Mouse (Mus musculus): ENCODE measurements around the gene B130006D01Rik. TPM values are rescaled to one million over a fixed set of nuclear protein-coding genes. Genes with fewer than 3 reads are reported as not detected.
"Not testable (repeated sequence)": the region's sequence is repeated elsewhere in the genome, so short reads cannot be mapped to it uniquely, and the experiment has no call there.

Gene B130006D01Rik
- polyA plus RNA-seq, 1 experiment from 2014 or later = 1.1 TPM

DNA sequence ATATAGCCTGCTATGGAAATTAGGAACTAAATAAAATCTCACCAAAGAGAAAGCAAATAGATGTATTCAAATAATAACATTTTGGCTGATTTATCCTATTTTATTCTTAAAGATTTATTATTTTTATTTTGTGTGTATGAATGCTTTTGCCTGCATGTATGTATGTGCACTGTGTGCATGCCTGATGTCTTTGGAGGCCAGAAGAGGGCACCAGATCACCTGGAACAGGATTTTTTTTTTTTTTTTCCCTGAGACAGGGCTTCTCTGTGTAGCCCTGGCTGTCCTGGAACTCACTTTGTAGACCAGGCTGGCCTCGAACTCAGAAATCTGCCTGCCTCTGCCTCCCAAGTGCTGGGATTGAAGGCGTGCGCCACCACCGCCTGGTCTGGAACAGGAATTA is 31.8 kb downstream of the B130006D01Rik start:
- peaks cover 20% of the 10 kb centered on the region; the same call in 1 of the 2 replicates for H3K36me3 ChIP-seq (ENCODE audit: control insufficient read depth, insufficient read depth, low read length)
- not testable (repeated sequence) for H3K9me3 ChIP-seq (ENCODE audit: control insufficient read depth, low read length); H3K4me3 ChIP-seq (ENCODE audit: low read length); H3K27me3 ChIP-seq (ENCODE audit: control insufficient read depth, insufficient read depth, low read depth, low read length); H3K9ac ChIP-seq (ENCODE audit: low read length); H3K4me2 ChIP-seq (ENCODE audit: low read depth, low read length); ATAC-seq (ENCODE audit: low read depth); H3K27ac ChIP-seq (ENCODE audit: low read length); H3K4me1 ChIP-seq (replicated peaks; ENCODE audit: control insufficient read depth, insufficient read depth, low read length)
- 94% methylated on average over 4 of the region's 4 CpGs for WGBS

GRCm38 (mm10) chr11:95760521-95760920 is 37.1 kb downstream of the B130006D01Rik start:
- Histone ChIP-seq H3K27me3 (ENCODE audit: control insufficient read depth, insufficient read depth, low read depth, low read length) (no peaks in the 10 kb centered on the region), H3K36me3 (ENCODE audit: control insufficient read depth, insufficient read depth, low read length) (peaks cover 17% of the 10 kb centered on the region)

GRCm38 (mm10) chr11:95762996-95763395 is 39.6 kb downstream of the B130006D01Rik start:
- WGBS = 73% methylated on average over 4 of the region's 4 CpGs
- Histone ChIP-seq H3K27ac (ENCODE audit: low read length) (no peak overlapping the region), H3K9ac (ENCODE audit: low read length) (no peak overlapping the region), H3K27me3 (ENCODE audit: control insufficient read depth, insufficient read depth, low read depth, low read length) (no peaks in the 10 kb centered on the region), H3K4me2 (ENCODE audit: low read depth, low read length) (no peak overlapping the region), H3K36me3 (ENCODE audit: control insufficient read depth, insufficient read depth, low read length) (peaks cover 10% of the 10 kb centered on the region), H3K9me3 (ENCODE audit: control insufficient read depth, low read length) (no peaks in the 10 kb centered on the region), H3K4me1 (replicated peaks; ENCODE audit: control insufficient read depth, insufficient read depth, low read length) (0 out of 2 replicates have a peak, but pooled peaks cover 2% of the 10 kb centered on the region), H3K4me3 (ENCODE audit: low read length) (no peak overlapping the region)
- 0 out of 2 replicates have a peak, but pooled peaks have one; percentile 47 for ATAC-seq (ENCODE audit: low read depth)

More at GRCm38 (mm10) chr11:95760521-95760920, 37.1 kb downstream of the B130006D01Rik start:
- 0 out of 2 replicates have a peak, but pooled peaks cover 2% of the 10 kb centered on the region for H3K4me1 ChIP-seq (replicated peaks; ENCODE audit: control insufficient read depth, insufficient read depth, low read length)
- no peak overlapping the region for H3K4me3 ChIP-seq (ENCODE audit: low read length)
- no peak for ATAC-seq (ENCODE audit: low read depth)
- H3K9me3 ChIP-seq (ENCODE audit: control insufficient read depth, low read length) = no peaks in the 10 kb centered on the region
- no peak overlapping the region for H3K4me2 ChIP-seq (ENCODE audit: low read depth, low read length)
- WGBS = 83% methylated on average over 5 of the region's 5 CpGs
- no peak overlapping the region for H3K27ac ChIP-seq (ENCODE audit: low read length)
- no peak overlapping the region for H3K9ac ChIP-seq (ENCODE audit: low read length)

DNA sequence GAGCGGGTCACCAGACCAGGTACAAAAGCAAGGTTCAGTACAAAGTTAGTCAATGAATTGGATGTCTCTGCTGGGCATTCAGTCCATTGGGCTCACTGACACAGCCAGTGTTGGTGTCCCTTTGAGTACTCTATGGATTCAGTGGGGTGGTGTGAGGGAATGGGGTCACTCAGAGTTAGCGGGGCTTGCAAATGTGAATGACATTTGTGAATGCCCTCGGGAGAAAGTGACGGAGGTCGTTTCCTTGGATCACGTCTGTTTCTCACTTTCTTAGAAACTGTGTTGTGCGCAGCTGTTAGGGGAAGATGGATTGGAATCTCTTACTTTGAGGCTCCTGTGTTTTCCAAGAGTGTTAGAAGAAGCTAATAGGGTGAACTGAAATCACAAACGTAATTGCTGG is 41.4 kb downstream of the B130006D01Rik start:
- Histone ChIP-seq H3K9me3 (ENCODE audit: control insufficient read depth, low read length) (no peaks in the 10 kb centered on the region), H3K36me3 (ENCODE audit: control insufficient read depth, insufficient read depth, low read length) (peaks cover 18% of the 10 kb centered on the region), H3K9ac (ENCODE audit: low read length) (no peak overlapping the region), H3K4me2 (ENCODE audit: low read depth, low read length) (no peak overlapping the region), H3K27me3 (ENCODE audit: control insufficient read depth, insufficient read depth, low read depth, low read length) (no peaks in the 10 kb centered on the region), H3K4me3 (ENCODE audit: low read length) (no peak overlapping the region), H3K4me1 (replicated peaks; ENCODE audit: control insufficient read depth, insufficient read depth, low read length) (0 out of 2 replicates have a peak, but pooled peaks cover 2% of the 10 kb centered on the region), H3K27ac (ENCODE audit: low read length) (no peak overlapping the region)
- no peak for ATAC-seq (ENCODE audit: low read depth)
- 84% methylated on average over 8 of the region's 8 CpGs for WGBS

DNA sequence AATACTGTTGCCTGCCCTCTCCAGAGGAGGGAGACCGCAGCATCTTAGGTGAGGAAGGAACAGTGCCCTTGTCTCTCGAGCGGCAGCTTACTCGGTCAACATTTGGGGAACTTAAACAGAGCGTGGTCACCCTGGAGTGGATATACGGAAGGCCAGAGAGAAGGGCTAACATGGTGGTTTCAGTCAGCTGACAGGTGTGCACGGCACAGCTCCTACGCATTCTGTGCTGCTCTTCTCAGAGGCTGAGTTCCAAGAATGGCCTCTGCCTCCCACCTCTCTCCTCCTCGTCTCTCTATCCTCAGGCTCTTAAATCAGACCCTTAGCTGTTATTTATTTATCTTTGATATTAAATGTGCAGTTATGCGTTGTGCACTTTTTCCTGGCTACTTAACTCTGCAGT is 41.9 kb downstream of the B130006D01Rik start:
- 67% methylated on average over 10 of the region's 10 CpGs for WGBS
- Histone ChIP-seq H3K4me3 (ENCODE audit: low read length) (no peak overlapping the region), H3K27me3 (ENCODE audit: control insufficient read depth, insufficient read depth, low read depth, low read length) (no peaks in the 10 kb centered on the region), H3K9me3 (ENCODE audit: control insufficient read depth, low read length) (no peaks in the 10 kb centered on the region), H3K27ac (ENCODE audit: low read length) (no peak overlapping the region), H3K9ac (ENCODE audit: low read length) (no peak overlapping the region), H3K4me2 (ENCODE audit: low read depth, low read length) (no peak overlapping the region), H3K4me1 (replicated peaks; ENCODE audit: control insufficient read depth, insufficient read depth, low read length) (0 out of 2 replicates have a peak, but pooled peaks cover 2% of the 10 kb centered on the region), H3K36me3 (ENCODE audit: control insufficient read depth, insufficient read depth, low read length) (peaks cover 18% of the 10 kb centered on the region)
- ATAC-seq (ENCODE audit: low read depth) = no peak

DNA sequence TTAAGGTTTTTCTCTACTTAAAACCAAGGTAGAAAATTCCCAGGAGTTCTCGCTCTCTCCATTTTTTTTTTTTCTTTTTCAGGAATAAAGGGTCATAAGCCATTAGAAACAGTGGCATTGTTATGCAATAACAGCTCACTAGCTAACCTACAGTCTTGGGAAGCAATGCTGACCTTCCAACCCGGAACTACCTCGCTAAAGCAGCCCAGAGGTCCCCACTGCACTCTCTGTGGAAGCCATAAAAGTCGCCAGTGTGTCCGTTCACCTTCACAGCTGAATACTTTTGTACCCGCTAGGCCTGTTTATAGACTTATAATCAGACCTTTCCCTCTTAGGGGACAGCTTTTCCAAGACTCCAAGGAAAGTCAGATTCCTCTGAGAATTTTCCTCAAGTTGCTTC is 44.9 kb downstream of the B130006D01Rik start:
- no peaks in the 10 kb centered on the region for H3K9me3 ChIP-seq (ENCODE audit: control insufficient read depth, low read length)
- WGBS = 89% methylated on average over 6 of the region's 6 CpGs
- no peak for ATAC-seq (ENCODE audit: low read depth)
- no peaks in the 10 kb centered on the region for H3K27me3 ChIP-seq (ENCODE audit: control insufficient read depth, insufficient read depth, low read depth, low read length)
- H3K4me2 ChIP-seq (ENCODE audit: low read depth, low read length) = no peak overlapping the region
- H3K36me3 ChIP-seq (ENCODE audit: control insufficient read depth, insufficient read depth, low read length) = peaks cover 18% of the 10 kb centered on the region
- H3K27ac ChIP-seq (ENCODE audit: low read length) = no peak overlapping the region
- no peak overlapping the region for H3K9ac ChIP-seq (ENCODE audit: low read length)
- H3K4me3 ChIP-seq (ENCODE audit: low read length) = no peak overlapping the region
- no peaks in the 10 kb centered on the region for H3K4me1 ChIP-seq (replicated peaks; ENCODE audit: control insufficient read depth, insufficient read depth, low read length)

DNA sequence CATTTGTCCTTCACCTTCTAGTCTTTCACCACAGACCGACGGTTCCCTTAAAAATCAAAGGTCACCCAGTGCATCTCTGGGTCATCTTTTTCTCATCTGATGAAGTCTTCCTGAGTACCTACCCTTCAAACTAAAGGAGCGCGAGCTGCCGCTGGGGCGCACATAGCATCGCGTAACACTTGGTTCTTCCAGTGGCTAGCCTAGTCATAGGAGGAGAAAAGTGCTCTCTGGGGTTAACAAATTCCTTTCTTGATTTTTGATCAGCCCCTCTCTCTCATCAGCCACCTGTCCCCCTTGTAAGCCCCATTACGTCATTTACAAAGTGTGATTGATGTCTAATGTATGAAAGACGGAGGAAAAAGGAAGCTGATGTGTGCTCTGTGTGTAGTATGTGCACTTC is 45.8 kb downstream of the B130006D01Rik start:
- Histone ChIP-seq H3K4me3 (ENCODE audit: low read length) (no peak overlapping the region), H3K9me3 (ENCODE audit: control insufficient read depth, low read length) (no peaks in the 10 kb centered on the region), H3K27ac (ENCODE audit: low read length) (no peak overlapping the region), H3K36me3 (ENCODE audit: control insufficient read depth, insufficient read depth, low read length) (peaks cover 10% of the 10 kb centered on the region), H3K9ac (ENCODE audit: low read length) (no peak overlapping the region), H3K4me2 (ENCODE audit: low read depth, low read length) (no peak overlapping the region), H3K27me3 (ENCODE audit: control insufficient read depth, insufficient read depth, low read depth, low read length) (no peaks in the 10 kb centered on the region), H3K4me1 (replicated peaks; ENCODE audit: control insufficient read depth, insufficient read depth, low read length) (no peaks in the 10 kb centered on the region)
- 83% methylated on average over 10 of the region's 10 CpGs for WGBS
- ATAC-seq (ENCODE audit: low read depth) = no peak

DNA sequence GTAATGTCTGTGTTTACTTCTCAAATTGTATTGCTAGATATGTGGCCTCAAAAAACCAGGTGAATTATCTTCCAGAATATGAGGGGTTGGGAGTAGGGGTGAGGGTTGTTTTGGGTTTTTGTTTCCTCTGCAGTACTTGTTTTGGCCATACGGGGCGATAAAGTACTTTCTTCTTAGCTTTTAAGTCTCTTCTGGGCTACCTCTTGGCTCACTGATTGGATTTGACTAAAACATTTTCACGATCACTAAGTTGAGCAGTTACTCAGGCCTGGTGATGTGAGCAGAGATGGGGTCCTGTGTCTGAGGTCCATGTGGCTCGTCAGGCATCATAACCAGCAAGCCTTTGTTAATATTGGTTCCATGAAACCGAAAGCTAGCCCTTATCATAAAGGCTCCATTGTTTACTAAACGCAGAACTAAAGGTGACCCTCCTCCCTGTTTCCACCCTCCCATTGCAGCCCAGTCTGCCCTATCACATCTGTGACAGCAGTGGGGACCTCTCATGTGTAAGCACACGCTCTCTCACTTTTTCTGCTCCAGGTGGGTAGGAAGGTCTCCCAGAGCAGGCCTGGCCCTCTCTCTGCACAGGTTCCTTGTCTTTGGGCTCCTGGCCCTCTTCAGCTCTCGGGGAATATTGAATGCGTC is 47.5 kb downstream of the B130006D01Rik start:
- H3K9me3 ChIP-seq (ENCODE audit: control insufficient read depth, low read length) = no peaks in the 10 kb centered on the region
- no peak overlapping the region for H3K9ac ChIP-seq (ENCODE audit: low read length)
- H3K27ac ChIP-seq (ENCODE audit: low read length) = no peak overlapping the region
- 49% methylated on average over 9 of the region's 9 CpGs for WGBS
- no peaks in the 10 kb centered on the region for H3K4me1 ChIP-seq (replicated peaks; ENCODE audit: control insufficient read depth, insufficient read depth, low read length)
- H3K4me2 ChIP-seq (ENCODE audit: low read depth, low read length) = no peak overlapping the region
- peaks cover 8% of the 10 kb centered on the region for H3K36me3 ChIP-seq (ENCODE audit: control insufficient read depth, insufficient read depth, low read length)
- ATAC-seq (ENCODE audit: low read depth) = no peak
- no peak overlapping the region for H3K4me3 ChIP-seq (ENCODE audit: low read length)
- no peaks in the 10 kb centered on the region for H3K27me3 ChIP-seq (ENCODE audit: control insufficient read depth, insufficient read depth, low read depth, low read length)

GRCm38 (mm10) chr11:95771665-95772064 is 48.3 kb downstream of the B130006D01Rik start:
- no peak for ATAC-seq (ENCODE audit: low read depth)
- WGBS = 84% methylated on average over 8 of the region's 8 CpGs
- Histone ChIP-seq H3K27me3 (ENCODE audit: control insufficient read depth, insufficient read depth, low read depth, low read length) (no peaks in the 10 kb centered on the region), H3K4me1 (replicated peaks; ENCODE audit: control insufficient read depth, insufficient read depth, low read length) (no peaks in the 10 kb centered on the region), H3K36me3 (ENCODE audit: control insufficient read depth, insufficient read depth, low read length) (peaks cover 8% of the 10 kb centered on the region), H3K4me3 (ENCODE audit: low read length) (no peak overlapping the region), H3K4me2 (ENCODE audit: low read depth, low read length) (no peak overlapping the region), H3K9me3 (ENCODE audit: control insufficient read depth, low read length) (no peaks in the 10 kb centered on the region), H3K9ac (ENCODE audit: low read length) (no peak overlapping the region), H3K27ac (ENCODE audit: low read length) (no peak overlapping the region)
